Mouse (Mus musculus) limb, embryonic 11.5 days (tissue): ENCODE data around the gene Qsox1. TPM values are rescaled to one million over a fixed set of nuclear protein-coding genes. Genes with fewer than 3 reads are reported as not detected.

Experiments used
- ATAC-seq: fragments of 200-750 bp; cut with Nextera tagmentation; 2 replicates; pipeline ENCODE4 v1.8.0; 2017; ENCODE audit warnings: low read depth; ENCODE audit not compliant: insufficient number of reproducible peaks, low FRiP score, low TSS enrichment
- DNase-seq: peaks from one replicate; pipeline ENCODE4 v3.0.0-alpha.2; 2015; ENCODE audit warnings: low spot score
- H3K27ac ChIP-seq: fragments of 300-500 bp; sonication (generic); replicated peaks from 2 replicates; pipeline ENCODE4 v1.5.1; 2014; ENCODE audit warnings: low read depth, mild to moderate bottlenecking, low read length
- H3K27me3 ChIP-seq: fragments of 300-500 bp; sonication (generic); 2 replicates; pipeline ENCODE4 v1.6.1; 2014; ENCODE audit warnings: mild to moderate bottlenecking, low read length, mixed read lengths; ENCODE audit not compliant: control insufficient read depth, insufficient read depth
- H3K36me3 ChIP-seq: fragments of 300-500 bp; sonication (generic); 2 replicates; pipeline ENCODE4 v1.6.1; 2014; ENCODE audit warnings: mild to moderate bottlenecking, low read length, moderate library complexity, mixed read lengths; ENCODE audit not compliant: control insufficient read depth, insufficient read depth
- H3K4me1 ChIP-seq: fragments of 300-500 bp; sonication (generic); 2 replicates; pipeline ENCODE4 v1.6.1; 2014; ENCODE audit warnings: low read length, mixed read lengths; ENCODE audit not compliant: control insufficient read depth, insufficient read depth
- H3K4me2 ChIP-seq: fragments of 300-500 bp; sonication (generic); 2 replicates; pipeline ENCODE4 v1.6.1; 2014; ENCODE audit warnings: low read depth, mild to moderate bottlenecking, moderate library complexity; ENCODE audit not compliant: severe bottlenecking
- H3K4me3 ChIP-seq: fragments of 300-500 bp; sonication (generic); 2 replicates; pipeline ENCODE4 v1.5.1; 2014; ENCODE audit warnings: low read depth, low read length
- H3K9ac ChIP-seq: fragments of 300-500 bp; sonication (generic); 2 replicates; pipeline ENCODE4 v1.6.1; 2014; ENCODE audit warnings: mild to moderate bottlenecking, low read length
- H3K9me3 ChIP-seq: fragments of 300-500 bp; sonication (generic); 2 replicates; pipeline ENCODE4 v1.6.1; 2016; ENCODE audit warnings: low read length; ENCODE audit not compliant: control insufficient read depth
- WGBS: fragments of 180-500 bp; shearing (Covaris S2); extraction: QIAGEN DNeasy Blood & Tissue Kit; methylation state at CpG from one replicate; pipeline ENCODE4 v1.1.7; 2014; 5-methylcytosine and 5-hydroxymethylcytosine counted together
- polyA plus RNA-seq: library from polyadenylated mRNA; unstranded; fragments of >200 nt; fragmentation: Nextera tagmentation; extraction: Ambion mirVana; gene quantifications from 2 replicates; pipeline ENCODE4 v1.2.1, GENCODE M21; 2014

Gene Qsox1
- polyA plus RNA-seq, 1 experiment from 2014 or later, result 7.7 TPM

GRCm38 (mm10) chr1:155809706-155810442 lies 2.8 kb downstream of the Qsox1 start:
- H3K9ac ChIP-seq, result no peak overlapping the region
- no peak overlapping the region for H3K4me3 ChIP-seq
- ATAC-seq (no peak), DNase-seq (no peak)
- no peaks in the 10 kb centered on the region for H3K27me3 ChIP-seq
- whole genome bisulfite sequencing, result 73% methylated on average over 10 of the region's 10 CpGs
- H3K4me1 ChIP-seq, result peaks cover 2% of the 10 kb centered on the region; the same call in 1 of the 2 replicates
- no peaks in the 10 kb centered on the region for H3K36me3 ChIP-seq
- H3K27ac ChIP-seq, result no peak overlapping the region
- H3K9me3 ChIP-seq, result no peaks in the 10 kb centered on the region
- H3K4me2 ChIP-seq, result no peak overlapping the region; the same call in 1 of the 2 replicates

GRCm38 (mm10) chr1:155808261-155808660 lies 4.4 kb downstream of the Qsox1 start:
- no peak overlapping the region for H3K4me3 ChIP-seq
- H3K27me3 ChIP-seq, result no peaks in the 10 kb centered on the region
- H3K27ac ChIP-seq, result no peak overlapping the region
- no peak overlapping the region for H3K9ac ChIP-seq
- 95% methylated on average over 4 of the region's 4 CpGs for WGBS
- H3K36me3 ChIP-seq, result 0 out of 2 replicates have a peak, but pooled peaks cover 3% of the 10 kb centered on the region
- no peak overlapping the region for H3K4me2 ChIP-seq
- no peak for DNase-seq
- ATAC-seq, result no peak
- H3K4me1 ChIP-seq, result peaks cover 2% of the 10 kb centered on the region; the same call in 1 of the 2 replicates
- no peaks in the 10 kb centered on the region for H3K9me3 ChIP-seq

DNA sequence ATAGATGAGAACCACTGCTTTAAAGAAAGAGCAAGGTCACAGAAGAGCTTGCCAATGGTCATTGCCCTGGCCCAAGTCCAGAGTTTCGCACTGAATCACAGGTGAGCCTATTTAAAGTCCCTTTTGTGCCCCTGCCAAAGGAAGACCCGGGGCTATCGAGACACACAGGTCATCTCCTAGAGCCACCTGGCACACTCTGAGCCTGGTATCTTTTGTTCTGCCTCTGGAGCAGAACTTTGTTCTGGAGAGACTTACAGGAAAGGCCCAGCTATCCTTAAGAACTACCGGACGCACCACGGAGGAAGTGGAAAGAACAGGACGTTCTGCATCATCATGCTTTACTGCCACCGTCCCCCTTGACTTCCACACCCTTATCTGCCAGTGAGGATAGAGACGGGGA lies 7.1 kb downstream of the Qsox1 start:
- WGBS, result 92% methylated on average over 9 of the region's 9 CpGs
- DNase-seq, result no peak
- Histone ChIP-seq H3K4me1 (peaks cover 2% of the 10 kb centered on the region; the same call in 1 of the 2 replicates), H3K27me3 (no peaks in the 10 kb centered on the region), H3K36me3 (peaks cover 3% of the 10 kb centered on the region; the same call in 1 of the 2 replicates), H3K9me3 (no peaks in the 10 kb centered on the region), H3K4me3 (no peak overlapping the region), H3K27ac (no peak overlapping the region), H3K4me2 (no peak overlapping the region), H3K9ac (no peak overlapping the region)
- no peak for ATAC-seq

DNA sequence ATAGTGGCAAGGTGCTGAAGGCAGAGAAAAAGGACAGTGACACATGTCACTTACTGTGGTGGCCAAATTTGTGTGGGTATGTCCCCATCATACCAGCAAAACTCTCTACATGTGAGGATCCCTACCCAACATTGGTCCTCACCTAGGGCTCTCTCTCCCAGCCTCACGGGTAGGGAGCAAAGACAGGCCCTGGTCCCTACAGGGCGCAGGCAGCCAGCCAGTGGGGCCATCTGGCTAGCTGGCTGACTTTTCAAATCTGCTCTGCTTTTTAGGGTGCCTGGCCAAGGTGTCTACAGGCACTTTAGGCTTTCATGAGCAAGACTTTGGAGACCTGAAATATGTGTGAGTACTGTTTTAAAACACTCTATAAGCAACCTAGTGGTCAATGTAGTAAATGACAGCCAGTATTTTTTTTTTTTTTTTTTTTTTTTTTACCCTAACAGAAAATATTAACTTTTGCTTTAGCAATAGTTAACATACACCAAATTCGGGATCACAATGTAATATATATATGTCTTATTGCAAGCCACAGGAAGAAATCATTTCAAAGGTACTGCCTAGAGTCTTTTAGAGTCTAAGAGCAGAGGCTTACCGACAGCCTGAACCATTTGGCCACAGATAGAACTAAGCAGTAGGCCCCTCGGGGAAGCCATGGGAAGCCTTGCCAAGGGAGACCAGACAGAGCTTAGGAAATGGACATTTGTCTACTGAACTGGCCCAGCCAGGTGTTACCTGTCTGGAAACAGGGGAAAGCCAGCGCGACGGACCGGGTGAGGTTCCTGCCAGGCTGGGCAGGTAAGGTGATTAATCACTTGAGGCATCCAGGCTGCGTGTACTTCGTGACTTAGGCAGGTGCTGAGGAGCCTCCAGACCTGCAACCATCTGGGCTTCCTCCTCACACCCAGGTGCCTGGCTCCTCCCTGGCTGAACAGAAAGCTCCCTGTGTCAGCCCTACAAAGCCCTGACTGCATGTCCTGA lies 11.4 kb downstream of the Qsox1 start:
- Histone ChIP-seq H3K4me1 (no peaks in the 10 kb centered on the region), H3K27ac (no peak overlapping the region), H3K9ac (no peak overlapping the region), H3K4me3 (no peak overlapping the region), H3K27me3 (no peaks in the 10 kb centered on the region), H3K9me3 (no peaks in the 10 kb centered on the region), H3K4me2 (no peak overlapping the region), H3K36me3 (peaks cover 3% of the 10 kb centered on the region; the same call in 1 of the 2 replicates)
- 76% methylated on average over 11 of the region's 11 CpGs for WGBS
- ATAC-seq, result no peak
- no peak for DNase-seq

- 96% methylated on average over 4 of the region's 4 CpGs for WGBS
- no peaks in the 10 kb centered on the region for H3K9me3 ChIP-seq
- no peak overlapping the region for H3K4me3 ChIP-seq
- H3K4me1 ChIP-seq, result no peaks in the 10 kb centered on the region
- H3K27ac ChIP-seq, result no peak overlapping the region
- no peaks in the 10 kb centered on the region for H3K27me3 ChIP-seq
- no peak overlapping the region for H3K9ac ChIP-seq
- DNase-seq (no peak), ATAC-seq (no peak)
- H3K36me3 ChIP-seq, result no peaks in the 10 kb centered on the region; the same call in 1 of the 2 replicates
- no peak overlapping the region for H3K4me2 ChIP-seq
These were observed 14.7 kb downstream of the Qsox1 start for GRCm38 (mm10) chr1:155798000-155798399.

DNA sequence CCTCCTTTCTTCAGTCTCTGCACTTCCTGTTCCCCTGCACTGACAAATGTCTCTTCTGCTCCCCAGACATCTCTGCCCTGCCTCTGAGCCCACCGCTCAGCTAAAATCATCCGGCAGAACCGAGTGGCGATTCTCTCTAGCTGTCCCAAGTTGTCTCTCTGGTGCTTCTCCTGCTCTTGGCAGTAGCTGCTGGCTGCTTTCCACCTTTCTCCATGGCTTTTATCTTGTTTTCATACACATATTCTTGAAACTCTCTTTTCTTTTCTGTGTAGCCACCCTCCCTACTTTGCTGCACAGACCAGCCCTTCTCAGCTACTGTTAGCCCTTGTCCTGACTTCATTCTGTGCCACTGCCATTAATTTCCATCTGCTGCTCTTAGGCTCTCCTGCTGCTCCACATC lies 15.3 kb downstream of the Qsox1 start:
- Histone ChIP-seq H3K36me3 (no peaks in the 10 kb centered on the region; the same call in 1 of the 2 replicates), H3K27me3 (no peaks in the 10 kb centered on the region)
- no peak for ATAC-seq

DNA sequence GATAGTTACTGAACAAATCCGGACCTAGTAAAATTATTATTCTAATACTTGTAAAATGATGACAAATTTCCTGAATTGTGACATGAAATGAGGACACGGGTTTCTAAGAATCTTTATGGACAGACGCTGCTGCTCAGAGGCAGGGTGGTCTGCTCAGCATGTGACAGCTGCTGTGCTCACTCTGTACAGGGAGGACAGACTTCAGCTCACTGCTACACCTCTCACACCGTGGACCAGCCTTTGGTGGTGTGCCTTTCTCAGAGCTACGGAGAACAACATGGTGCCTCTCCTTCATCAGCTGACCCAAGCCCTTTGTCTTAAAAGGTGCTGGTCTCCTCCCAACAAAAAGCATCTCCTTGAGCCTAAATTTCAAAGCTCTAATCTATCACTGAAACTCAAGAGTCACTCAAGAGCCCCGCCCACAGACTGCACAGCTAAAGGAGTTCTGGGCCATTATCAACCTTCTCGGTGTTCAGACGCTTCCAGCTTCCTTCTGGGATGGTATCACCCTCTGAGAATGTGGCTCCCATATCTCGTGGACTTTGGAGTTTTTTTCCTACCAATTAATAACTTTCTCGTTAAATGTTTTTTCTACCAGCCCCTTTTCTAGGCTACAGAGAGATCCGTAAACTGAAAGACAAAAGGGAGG lies 15.8 kb downstream of the Qsox1 start:
- DNase-seq (no peak), ATAC-seq (peak; percentile 39; the same call in 1 of the 2 replicates)
- H3K9me3 ChIP-seq, result no peaks in the 10 kb centered on the region
- H3K4me3 ChIP-seq, result no peak overlapping the region
- no peak overlapping the region for H3K27ac ChIP-seq
- H3K36me3 ChIP-seq, result no peaks in the 10 kb centered on the region; the same call in 1 of the 2 replicates
- H3K9ac ChIP-seq, result no peak overlapping the region
- H3K4me2 ChIP-seq, result no peak overlapping the region
- H3K27me3 ChIP-seq, result no peaks in the 10 kb centered on the region
- H3K4me1 ChIP-seq, result no peaks in the 10 kb centered on the region
- 81% methylated on average over 11 of the region's 11 CpGs for WGBS

More for the DNA sequence above, 15.3 kb downstream of the Qsox1 start:
- Histone ChIP-seq H3K9ac (no peak overlapping the region), H3K9me3 (no peaks in the 10 kb centered on the region), H3K27ac (no peak overlapping the region), H3K4me3 (no peak overlapping the region), H3K4me2 (no peak overlapping the region), H3K4me1 (no peaks in the 10 kb centered on the region)
- no peak for DNase-seq
- WGBS, result 85% methylated on average over 4 of the region's 4 CpGs

DNA sequence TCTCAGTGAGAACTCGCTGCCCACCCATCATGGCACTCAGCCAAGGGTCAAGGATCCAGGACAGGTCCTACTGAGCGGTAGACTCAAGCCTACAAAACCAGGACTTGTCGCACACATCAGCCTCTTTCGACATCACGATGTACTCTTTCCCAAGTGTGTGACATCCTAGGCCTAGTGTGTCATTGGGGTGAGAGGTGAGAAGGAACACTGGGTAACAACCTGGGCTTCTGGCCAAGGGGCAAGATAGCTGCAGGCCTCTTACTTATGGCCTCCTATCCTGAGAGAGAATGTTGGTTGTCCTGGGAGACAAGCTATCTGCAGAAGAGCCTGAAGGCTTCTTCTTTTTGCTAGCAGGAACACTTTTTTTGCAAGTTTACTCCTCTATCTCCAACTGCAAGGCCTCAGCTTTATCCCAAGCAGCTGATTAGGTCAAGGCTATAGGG lies 16.9 kb downstream of the Qsox1 start:
- Histone ChIP-seq H3K27ac (no peak overlapping the region), H3K9ac (no peak overlapping the region), H3K9me3 (no peaks in the 10 kb centered on the region), H3K4me1 (no peaks in the 10 kb centered on the region), H3K27me3 (no peaks in the 10 kb centered on the region), H3K4me3 (no peak overlapping the region), H3K4me2 (no peak overlapping the region), H3K36me3 (no peaks in the 10 kb centered on the region; the same call in 1 of the 2 replicates)
- DNase-seq (no peak), ATAC-seq (no peak)
- WGBS, result 96% methylated on average over 5 of the region's 5 CpGs
